Mouse (Mus musculus) subcutaneous adipose tissue, adult 2 months (tissue): ENCODE data around the gene Cfap36. TPM values are rescaled to one million over a fixed set of nuclear protein-coding genes. Genes with fewer than 3 reads are reported as not detected.

Source experiments
- polyA plus RNA-seq: library from polyadenylated mRNA; depleted of rRNA; stranded (reverse); fragments of >200 nt; gene quantifications from 2 replicates; pipeline ENCODE4 v1.2.3, GENCODE M21; 2012; ENCODE audit warnings: low replicate concordance; rRNA removed

Gene Cfap36
- polyA plus RNA-seq, result 4.9 and 8.9 TPM in 2 replicates

GRCm38 (mm10) chr11:29246883-29247650, at the start of gene Cfap36:
Gene Cfap36, minus strand, starts transcription at chr11:29247409.

GRCm38 (mm10) chr11:29172563-29173124, 74.6 kb downstream of the Cfap36 start, which contains the start of gene Ppp4r3b:
Gene Ppp4r3b, plus strand, starts transcription at chr11:29172890.

Other genes with a start within 250 kb of the Cfap36 start
- 8.9 and 12.0 TPM in 2 replicates for gene Pnpt1, start 116.7 kb downstream of the Cfap36 start, polyA plus RNA-seq
- gene Ppp4r3b, start 74.5 kb downstream of the Cfap36 start, polyA plus RNA-seq, result 6.7 and 11.9 TPM in 2 replicates
- gene Ccdc88a, start 126.2 kb upstream of the Cfap36 start, polyA plus RNA-seq, result 1.4 and 4.3 TPM in 2 replicates